Mouse (Mus musculus): ENCODE data around the gene Mmaa. TPM values are rescaled to one million over a fixed set of nuclear protein-coding genes. Genes with fewer than 3 reads are reported as not detected.

The Mmaa gene
- total RNA-seq, 4 experiments from 2014 or later: 19.8 to 32.1 (median 23.8) TPM

GRCm38 (mm10) chr8:79224363-79224762 is 70.4 kb downstream of the Mmaa start:
- no peak for DNase-seq (ENCODE audit: low spot score in 2 of 2)

- DNase-seq (ENCODE audit: low spot score in 2 of 2): no peak
These were observed 72.0 kb downstream of the Mmaa start for GRCm38 (mm10) chr8:79222752-79223141.

GRCm38 (mm10) chr8:79222106-79222751 is 72.5 kb downstream of the Mmaa start:
- DNase-seq (ENCODE audit: low spot score in 2 of 2): no peak

Other genes with a start within 250 kb of the Mmaa start
- not detected for gene 1700011L22Rik, start 46.4 kb downstream of the Mmaa start, total RNA-seq (2022)
- gene Smad1, start 104.6 kb upstream of the Mmaa start, total RNA-seq (2022): 10 to 100 TPM; 22.4 to 30.8 (median 24.9) TPM